1 mouse cellular context compared by ENCODE assay signal in the genomic region with DNA sequence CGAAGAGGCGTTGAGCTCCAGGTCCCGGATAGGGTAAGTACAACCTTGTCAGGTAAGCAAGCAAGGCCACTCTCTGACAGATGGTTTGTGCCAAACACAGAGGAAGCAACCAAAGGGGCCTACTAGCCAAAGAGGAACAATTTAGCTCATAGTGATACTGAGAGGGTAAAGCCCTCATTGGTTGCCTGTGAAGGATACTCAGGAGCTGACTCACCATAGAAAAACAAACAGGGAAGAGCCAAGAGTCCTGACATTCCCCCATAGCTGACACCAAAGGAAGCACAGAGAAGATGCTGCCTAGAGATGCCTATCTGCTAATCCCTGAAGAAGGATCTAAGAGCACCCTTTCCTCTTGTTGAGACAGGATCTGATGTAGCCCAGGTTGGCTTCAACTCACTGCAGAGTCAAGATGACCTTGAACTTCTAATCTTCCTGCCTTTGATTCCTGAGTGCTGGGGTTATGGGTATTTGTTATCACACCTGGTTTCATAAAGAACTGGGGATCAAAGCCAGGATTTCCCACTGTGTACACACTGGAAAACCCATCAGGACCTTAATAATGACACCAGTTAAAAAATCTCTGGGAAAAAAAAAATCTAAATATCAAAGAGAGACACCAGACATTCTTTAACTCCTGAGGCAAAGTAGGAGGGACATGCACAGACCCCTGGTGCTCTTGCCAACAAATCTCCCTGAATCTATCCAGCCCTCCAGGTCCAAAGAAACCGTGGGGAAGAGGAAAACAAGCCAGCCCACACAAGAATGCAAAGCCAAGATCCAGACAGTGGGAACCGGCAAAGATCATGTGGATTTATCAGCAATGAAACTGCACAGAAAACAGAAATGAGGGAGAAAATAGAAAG.
A peak's percentile ranks its signal among the peaks of the same experiment; 100 is the strongest.
TF ChIP-seq lines count a peak whose summit lies in the region.

No protein-coding gene starts in this region.

TF ChIP-seq in CH12.LX, 34 proteins besides CTCF, POLR2A, EP300 and RAD21:
- TF ChIP-seq SIN3A (IDR thresholded peaks at IDR 0.05; ENCODE audit: low read length) (no peak), IRF4 (IDR thresholded peaks at IDR 0.05; ENCODE audit: low read depth, low read length) (peak; percentile 48; the same call in 1 of the 2 replicates)
